Mouse (Mus musculus) heart, embryonic 12.5 days (tissue): ENCODE data around the gene Olfr727. TPM values are rescaled to one million over a fixed set of nuclear protein-coding genes. Genes with fewer than 3 reads are reported as not detected.

Experiments used
- ATAC-seq: fragments of 200-750 bp; cut with Nextera tagmentation; 2 replicates; pipeline ENCODE4 v1.8.0; 2017; ENCODE audit warnings: moderate TSS enrichment, moderate library complexity; ENCODE audit not compliant: insufficient number of reproducible peaks, low FRiP score
- H3K27ac ChIP-seq: fragments of 300-500 bp; sonication (generic); 2 replicates; pipeline ENCODE4 v1.5.1; 2016; ENCODE audit warnings: mild to moderate bottlenecking, moderate library complexity; ENCODE audit not compliant: poor library complexity, severe bottlenecking
- H3K27me3 ChIP-seq: fragments of 300-500 bp; sonication (generic); replicated peaks from 2 replicates; pipeline ENCODE4 v1.6.1; 2016; ENCODE audit warnings: mild to moderate bottlenecking, moderate library complexity
- H3K36me3 ChIP-seq: fragments of 300-500 bp; sonication (generic); 2 replicates; pipeline ENCODE4 v1.6.1; 2016; ENCODE audit warnings: mild to moderate bottlenecking, moderate library complexity
- H3K4me1 ChIP-seq: fragments of 300-500 bp; sonication (generic); replicated peaks from 2 replicates; pipeline ENCODE4 v1.6.1; 2016; ENCODE audit warnings: mild to moderate bottlenecking
- H3K4me2 ChIP-seq: fragments of 300-500 bp; sonication (generic); 2 replicates; pipeline ENCODE4 v1.6.1; 2016; ENCODE audit warnings: mild to moderate bottlenecking, moderate library complexity
- H3K4me3 ChIP-seq: fragments of 300-500 bp; sonication (generic); 2 replicates; pipeline ENCODE4 v1.5.1; 2016; ENCODE audit warnings: mild to moderate bottlenecking
- H3K9ac ChIP-seq: fragments of 300-500 bp; sonication (generic); 2 replicates; pipeline ENCODE4 v1.6.1; 2016; ENCODE audit warnings: mild to moderate bottlenecking, moderate library complexity
- H3K9me3 ChIP-seq: fragments of 300-500 bp; sonication (generic); replicated peaks from 2 replicates; pipeline ENCODE4 v1.6.1; 2016; ENCODE audit warnings: mild to moderate bottlenecking, moderate library complexity
- WGBS: fragments of 180-500 bp; shearing (Covaris S2); methylation state at CpG from one replicate; pipeline ENCODE4 v1.1.7; 2016; 5-methylcytosine and 5-hydroxymethylcytosine counted together
- polyA plus RNA-seq: library from polyadenylated mRNA; unstranded; fragments of >200 nt; fragmentation: Nextera tagmentation; extraction: Ambion mirVana; gene quantifications from 2 replicates; pipeline ENCODE4 v1.2.1, GENCODE M21; 2016

Gene Olfr727
- polyA plus RNA-seq: not detected in 2 replicates

DNA sequence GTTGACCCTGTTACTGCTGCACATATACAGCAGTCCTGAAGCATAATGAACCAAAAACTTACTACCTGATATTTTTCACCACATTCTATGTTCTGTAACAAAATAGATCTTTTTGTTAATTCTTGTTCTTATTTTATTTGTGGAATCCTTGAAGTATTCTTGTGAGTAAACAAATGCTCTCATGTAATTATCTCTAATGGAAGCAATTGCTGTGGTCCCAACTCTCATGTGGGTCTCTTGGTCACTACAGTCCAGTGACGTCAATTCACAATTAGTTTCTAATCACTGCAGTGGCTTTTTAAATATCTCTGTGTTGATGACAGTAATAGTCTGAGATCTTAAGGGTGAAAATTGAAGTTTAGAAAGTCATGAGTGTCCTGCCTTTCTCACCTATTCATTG is at the start of gene Olfr727:
TSS of gene Olfr727 (plus strand) at position 301 of the 400 bp plus-strand sequence.
- WGBS: 81% methylated on average over 1 of the region's 1 CpGs
- no peak within 1 kb of the TSS for H3K4me3 ChIP-seq
- no peak within 1 kb of the TSS for H3K9ac ChIP-seq
- no peaks in the 10 kb centered on the region for H3K27me3 ChIP-seq
- no peaks in the 10 kb centered on the region for H3K4me1 ChIP-seq
- H3K27ac ChIP-seq: no peak within 1 kb of the TSS
- H3K9me3 ChIP-seq: no peaks in the 10 kb centered on the region
- no peaks in the 10 kb centered on the region for H3K36me3 ChIP-seq
- no peak within 1 kb of the TSS for H3K4me2 ChIP-seq
- ATAC-seq: no peak

DNA sequence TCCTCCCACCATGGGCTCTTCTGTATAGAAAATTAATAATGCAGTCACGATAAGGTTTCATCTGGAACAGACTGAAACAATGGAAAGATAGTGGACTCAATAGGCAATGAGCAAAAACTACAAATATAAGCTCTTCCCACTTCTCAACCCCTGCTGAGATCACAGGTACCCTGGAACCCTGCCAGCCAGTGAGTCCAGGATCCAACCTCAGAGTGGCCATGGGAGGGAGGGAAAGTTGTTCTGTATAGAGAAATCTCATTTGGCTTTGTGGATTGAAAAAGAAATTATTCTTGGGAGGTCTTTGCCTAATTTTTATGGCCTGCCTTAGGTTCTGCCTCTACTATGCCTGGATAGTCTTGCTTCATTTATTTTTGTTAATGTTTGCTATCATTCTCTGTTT is 32.1 kb upstream of the Olfr727 start, which contains the start of gene Olfr726:
TSS of gene Olfr726 (minus strand) at position 101 of the 400 bp plus-strand sequence.
- Histone ChIP-seq H3K27me3 (no peaks in the 10 kb centered on the region), H3K4me1 (no peaks in the 10 kb centered on the region), H3K4me3 (no peak within 1 kb of the TSS), H3K9ac (no peak within 1 kb of the TSS), H3K36me3 (no peaks in the 10 kb centered on the region), H3K9me3 (no peaks in the 10 kb centered on the region; the same call in 1 of the 2 replicates), H3K27ac (no peak within 1 kb of the TSS), H3K4me2 (no peak within 1 kb of the TSS)
- 48% methylated on average over 1 of the region's 1 CpGs for WGBS
- no peak for ATAC-seq

DNA sequence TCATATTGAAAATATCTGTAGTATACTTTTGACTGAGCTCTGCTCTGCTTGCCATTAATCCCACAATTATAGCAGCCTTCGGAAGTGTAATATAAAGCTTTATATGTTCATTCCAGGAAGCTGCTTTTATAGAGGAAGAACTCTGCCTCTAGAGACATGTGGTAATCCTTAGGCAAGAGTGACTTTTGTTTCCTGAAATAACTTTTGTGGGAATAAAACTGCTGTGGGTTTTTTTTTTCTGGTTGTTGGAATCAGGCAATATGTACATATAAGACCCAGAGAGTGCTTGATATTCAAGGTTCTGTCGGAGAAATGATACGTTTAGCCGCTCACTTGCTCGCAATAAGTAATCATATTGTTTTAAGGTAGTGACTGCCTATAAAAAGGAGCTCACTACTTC is 19.6 kb downstream of the Olfr727 start, which contains the start of gene Olfr728:
TSS of gene Olfr728 (minus strand) at position 101 of the 400 bp plus-strand sequence.
- H3K4me3 ChIP-seq: no peak within 1 kb of the TSS
- no peak within 1 kb of the TSS for H3K4me2 ChIP-seq
- ATAC-seq: no peak
- H3K4me1 ChIP-seq: no peaks in the 10 kb centered on the region
- H3K27ac ChIP-seq: no peak within 1 kb of the TSS
- H3K9ac ChIP-seq: no peak within 1 kb of the TSS
- 88% methylated on average over 5 of the region's 5 CpGs for WGBS
- H3K27me3 ChIP-seq: no peaks in the 10 kb centered on the region
- H3K36me3 ChIP-seq: no peaks in the 10 kb centered on the region
- H3K9me3 ChIP-seq: no peaks in the 10 kb centered on the region

DNA sequence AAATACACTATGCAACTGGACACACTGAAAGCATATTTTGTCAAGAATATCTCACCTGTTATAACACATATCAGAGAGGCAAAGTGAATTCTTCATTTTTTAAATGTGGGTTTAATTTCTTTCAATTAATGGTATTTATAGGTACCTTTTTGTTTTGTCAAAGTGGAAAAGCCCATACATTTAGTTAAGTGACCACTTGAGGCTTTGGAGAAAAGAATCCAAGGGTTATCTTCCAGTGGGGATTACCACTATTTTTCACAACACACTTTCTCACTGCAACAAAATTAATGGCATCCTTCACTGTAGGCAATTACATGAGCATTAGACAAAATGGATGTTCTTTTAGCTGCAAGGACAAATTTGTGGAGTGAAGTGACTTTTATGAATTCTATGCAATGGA is 29.8 kb downstream of the Olfr727 start, which contains the start of gene Olfr729:
TSS of gene Olfr729 (minus strand) at position 101 of the 400 bp plus-strand sequence.
- Histone ChIP-seq H3K4me2 (no peak within 1 kb of the TSS), H3K4me1 (no peaks in the 10 kb centered on the region), H3K9me3 (0 out of 2 replicates have a peak, but pooled peaks cover 3% of the 10 kb centered on the region), H3K4me3 (no peak within 1 kb of the TSS), H3K36me3 (no peaks in the 10 kb centered on the region), H3K9ac (no peak within 1 kb of the TSS), H3K27me3 (no peaks in the 10 kb centered on the region), H3K27ac (no peak within 1 kb of the TSS)
- ATAC-seq: no peak

Other genes with a start within 250 kb of the Olfr727 start
- not detected in 2 replicates for gene Olfr722, start 221.2 kb upstream of the Olfr727 start, polyA plus RNA-seq
- gene Olfr723, start 191.4 kb upstream of the Olfr727 start, polyA plus RNA-seq: not detected in 2 replicates
- gene Olfr724, start 159.9 kb upstream of the Olfr727 start, polyA plus RNA-seq: not detected in 2 replicates
- not detected in 2 replicates for gene Olfr725, start 82.8 kb upstream of the Olfr727 start, polyA plus RNA-seq
- not detected in 2 replicates for gene Olfr726, start 32.2 kb upstream of the Olfr727 start, polyA plus RNA-seq
- gene Olfr728, start 19.5 kb downstream of the Olfr727 start, polyA plus RNA-seq: not detected in 2 replicates
- gene Olfr729, start 29.7 kb downstream of the Olfr727 start, polyA plus RNA-seq: not detected in 2 replicates
- gene Olfr730, start 65.0 kb downstream of the Olfr727 start, polyA plus RNA-seq: not detected in 2 replicates
- gene Olfr731, start 118.7 kb downstream of the Olfr727 start, polyA plus RNA-seq: not detected in 2 replicates
- gene Olfr732, start 161.0 kb downstream of the Olfr727 start, polyA plus RNA-seq: not detected in 2 replicates
- not detected in 2 replicates for gene Olfr733, start 178.3 kb downstream of the Olfr727 start, polyA plus RNA-seq
- gene Olfr734, start 203.6 kb downstream of the Olfr727 start, polyA plus RNA-seq: not detected in 2 replicates
- gene Olfr735, start 225.7 kb downstream of the Olfr727 start, polyA plus RNA-seq: not detected in 2 replicates
- not detected in 2 replicates for gene Tlr11, start 234.7 kb downstream of the Olfr727 start, polyA plus RNA-seq